Mouse (Mus musculus): ENCODE results near the gene Ubr3.

- no peak for TF ChIP-seq POLR2A (IDR thresholded peaks at IDR 0.05; ENCODE audit: low read depth, low read length)
- no peak for TF ChIP-seq CTCF (IDR thresholded peaks at IDR 0.05; ENCODE audit: extremely low read depth, insufficient read length, insufficient replicate concordance, low read depth, low read length)
Measured at GRCm38 (mm10) chr2:70024454-70024853, 127.4 kb downstream of the Ubr3 start.

All from small intestine, adult 2 months (tissue).